Mouse (Mus musculus): Measurements from ENCODE around the gene 4921504E06Rik. TPM values are rescaled to one million over a fixed set of nuclear protein-coding genes. Genes with fewer than 3 reads are reported as not detected.
A peak's percentile ranks its signal among the peaks of the same experiment; 100 is the strongest.

4921504E06Rik gene
- polyA plus RNA-seq, 1 experiment from 2014 or later = not detected

DNA sequence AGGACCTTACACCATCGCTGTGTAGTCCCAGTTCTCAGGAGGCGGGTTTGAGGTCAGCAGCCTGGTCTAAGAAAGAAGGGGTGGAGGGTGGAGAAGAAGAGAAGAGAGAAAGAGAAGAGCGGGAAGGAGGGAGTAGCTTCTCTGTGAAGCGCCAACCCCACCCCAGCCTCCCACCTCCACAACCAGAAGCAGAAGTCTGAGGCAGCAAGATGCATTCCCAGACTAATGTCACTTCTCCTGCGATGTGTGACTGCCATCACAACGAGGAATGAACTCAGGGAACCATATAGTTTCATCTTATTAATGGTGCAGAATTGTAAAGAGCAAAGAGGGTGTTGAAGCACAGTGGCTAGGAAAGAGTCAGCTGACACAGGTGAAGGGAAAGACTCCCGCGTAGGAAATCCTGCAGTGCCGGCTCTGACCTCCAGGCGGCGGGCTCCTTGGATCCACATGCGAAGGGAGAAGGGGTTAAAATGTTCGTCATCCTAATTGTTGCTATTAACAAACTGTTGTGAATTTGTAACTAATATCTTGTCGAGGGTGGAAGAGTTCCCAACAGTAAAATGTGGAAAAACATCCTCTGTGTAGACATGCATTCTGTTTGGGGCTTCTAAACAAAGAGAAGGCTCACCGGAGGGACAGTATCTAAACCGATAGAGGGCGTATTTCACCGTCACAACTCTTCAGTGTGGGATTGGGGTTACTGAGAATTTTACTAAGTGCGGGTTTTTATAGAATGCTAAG, 139.3 kb downstream of the 4921504E06Rik start:
- Histone ChIP-seq H3K4me1 (ENCODE audit: control insufficient read depth, insufficient read depth, low read length) (no peaks in the 10 kb centered on the region), H3K27me3 (ENCODE audit: control insufficient read depth, insufficient read depth, low read length) (no peaks in the 10 kb centered on the region), H3K9ac (replicated peaks; ENCODE audit: low read length) (no peak overlapping the region), H3K4me3 (ENCODE audit: low read depth, low read length) (peak overlapping the region; percentile 7; the same call in 1 of the 2 replicates), H3K27ac (replicated peaks; ENCODE audit: low read depth, low read length) (no peak overlapping the region), H3K4me2 (ENCODE audit: low read depth, low read length) (peak overlapping the region; percentile 30; the same call in 1 of the 2 replicates), H3K36me3 (replicated peaks; ENCODE audit: control insufficient read depth, insufficient read depth, low read depth, low read length) (no peaks in the 10 kb centered on the region), H3K9me3 (replicated peaks; ENCODE audit: control insufficient read depth, low read length) (no peaks in the 10 kb centered on the region)
- DNase-seq (ENCODE audit: low spot score) (peak; percentile 74), ATAC-seq (replicated peaks; ENCODE audit: insufficient number of reproducible peaks, low FRiP score, low TSS enrichment, low read depth) (no peak)
- WGBS = 22% methylated on average over 19 of the region's 19 CpGs

Other genes starting within 250 kb of the 4921504E06Rik start
- 22.6 and 26.0 TPM in 2 replicates for gene Msrb2, start 182.5 kb downstream of the 4921504E06Rik start, polyA plus RNA-seq (2014; fragmentation: Nextera tagmentation; extraction: Ambion mirVana)
- gene Ptf1a, start 108.3 kb downstream of the 4921504E06Rik start, polyA plus RNA-seq (2014; fragmentation: Nextera tagmentation; extraction: Ambion mirVana) = 0.68 and 1.3 TPM in 2 replicates
- gene Otud1, start 103.8 kb upstream of the 4921504E06Rik start, polyA plus RNA-seq (2014; fragmentation: Nextera tagmentation; extraction: Ambion mirVana) = 0.98 and 1.1 TPM in 2 replicates

All from embryonic facial prominence, embryonic 11.5 days (tissue).